Mouse (Mus musculus): ENCODE results near the gene Mthfsd.

Gene Mthfsd

DNA sequence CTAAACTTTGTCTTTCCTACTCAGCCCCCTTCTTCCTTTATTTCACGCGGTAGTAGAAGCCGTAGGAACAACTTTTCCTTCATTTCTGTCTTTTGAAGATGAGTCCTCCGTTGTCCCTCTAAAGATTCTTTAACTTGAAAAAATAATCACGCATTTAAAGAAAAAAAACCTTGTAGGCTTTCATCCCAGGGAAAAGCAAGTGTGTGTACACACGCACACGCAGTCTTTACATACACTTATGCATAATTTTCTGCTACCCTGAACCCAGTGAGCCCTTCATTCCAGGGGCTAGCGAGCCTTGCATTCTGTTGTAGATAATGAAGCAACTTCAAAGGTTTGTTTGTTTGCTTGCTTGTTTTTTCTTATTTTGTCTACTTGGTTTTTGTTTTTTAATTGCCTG lies 19.9 kb downstream of the Mthfsd start:
- DNase-seq: no peak

DNA sequence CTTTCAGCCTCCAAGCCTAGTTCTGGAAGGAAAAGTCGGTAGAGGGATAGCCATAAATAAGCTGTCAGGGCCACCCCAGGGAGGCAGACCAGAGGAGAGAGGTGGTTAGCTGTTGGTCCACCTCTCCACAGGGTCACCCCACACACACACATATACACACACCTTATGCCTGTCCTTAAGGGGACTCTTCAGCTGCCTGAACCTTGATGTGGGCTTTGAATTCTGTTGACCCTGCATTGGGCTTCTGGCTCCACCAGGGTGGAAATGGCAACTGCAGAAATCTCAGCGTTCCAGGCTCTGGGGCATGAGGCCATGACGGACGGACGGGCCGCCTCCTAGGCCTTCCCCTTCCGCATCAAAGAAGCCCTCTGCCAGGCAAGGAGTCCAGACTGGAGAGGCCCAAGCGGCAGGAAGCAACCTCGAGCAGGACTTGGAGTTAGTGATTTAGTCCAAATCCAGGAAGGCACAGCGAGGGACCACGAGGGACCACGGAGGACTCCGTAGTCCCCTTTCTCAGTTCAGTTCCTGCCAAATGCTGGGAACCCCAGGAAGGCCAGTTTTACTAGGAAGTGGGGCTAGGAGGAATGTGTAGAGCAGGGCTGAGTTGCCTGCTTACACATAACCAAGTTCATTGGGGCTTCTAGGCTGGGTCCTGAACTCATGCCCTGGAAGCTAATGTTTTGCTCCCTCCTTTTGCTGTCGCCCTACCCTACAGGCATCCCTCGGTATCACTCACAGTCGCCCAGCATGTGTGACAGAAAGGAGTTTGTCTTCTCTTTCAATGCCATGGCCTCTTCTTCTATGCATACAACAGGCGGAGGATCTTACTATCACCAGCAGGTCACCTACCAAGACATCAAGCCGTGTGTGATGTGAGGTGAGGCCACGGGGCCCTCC lies 21.9 kb downstream of the Mthfsd start:
- no peak for DNase-seq

DNA sequence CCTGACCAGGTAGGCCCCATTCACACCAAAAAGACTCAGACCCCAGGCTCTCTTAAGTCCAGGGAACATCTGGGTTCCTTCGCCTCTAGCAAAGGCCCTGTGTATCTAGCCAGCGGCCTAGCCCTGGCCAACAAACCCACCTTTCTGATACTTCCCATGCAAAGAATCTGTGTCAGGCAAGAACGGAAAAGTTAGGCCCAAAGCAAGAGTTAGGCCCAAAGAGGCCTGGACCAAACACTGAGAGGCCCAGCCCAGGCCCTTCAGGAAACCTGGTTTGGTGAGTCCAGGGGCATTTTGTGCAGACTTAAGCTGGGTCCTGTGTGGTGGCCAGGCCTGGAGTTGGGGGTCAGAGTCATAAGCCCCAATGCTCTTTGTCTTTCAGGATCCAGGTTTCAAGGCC lies 22.6 kb downstream of the Mthfsd start:
- no peak for DNase-seq

DNA sequence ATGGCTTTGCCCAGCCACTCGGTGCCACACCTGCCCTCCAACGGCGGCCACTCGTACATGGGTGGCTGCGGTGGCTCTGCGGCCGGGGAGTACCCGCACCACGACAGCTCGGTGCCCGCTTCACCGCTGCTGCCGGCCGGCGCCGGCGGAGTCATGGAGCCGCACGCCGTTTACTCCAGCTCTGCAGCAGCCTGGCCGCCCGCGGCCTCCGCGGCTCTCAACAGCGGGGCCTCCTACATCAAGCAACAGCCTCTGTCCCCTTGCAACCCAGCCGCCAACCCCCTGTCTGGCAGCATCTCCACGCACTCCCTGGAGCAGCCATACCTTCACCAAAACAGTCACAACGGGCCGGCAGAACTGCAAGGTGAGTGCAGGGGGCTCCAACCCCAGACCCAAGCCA lies 23.2 kb downstream of the Mthfsd start:
- DNase-seq: peak in 1 of 2 experiments; percentile 16

DNA sequence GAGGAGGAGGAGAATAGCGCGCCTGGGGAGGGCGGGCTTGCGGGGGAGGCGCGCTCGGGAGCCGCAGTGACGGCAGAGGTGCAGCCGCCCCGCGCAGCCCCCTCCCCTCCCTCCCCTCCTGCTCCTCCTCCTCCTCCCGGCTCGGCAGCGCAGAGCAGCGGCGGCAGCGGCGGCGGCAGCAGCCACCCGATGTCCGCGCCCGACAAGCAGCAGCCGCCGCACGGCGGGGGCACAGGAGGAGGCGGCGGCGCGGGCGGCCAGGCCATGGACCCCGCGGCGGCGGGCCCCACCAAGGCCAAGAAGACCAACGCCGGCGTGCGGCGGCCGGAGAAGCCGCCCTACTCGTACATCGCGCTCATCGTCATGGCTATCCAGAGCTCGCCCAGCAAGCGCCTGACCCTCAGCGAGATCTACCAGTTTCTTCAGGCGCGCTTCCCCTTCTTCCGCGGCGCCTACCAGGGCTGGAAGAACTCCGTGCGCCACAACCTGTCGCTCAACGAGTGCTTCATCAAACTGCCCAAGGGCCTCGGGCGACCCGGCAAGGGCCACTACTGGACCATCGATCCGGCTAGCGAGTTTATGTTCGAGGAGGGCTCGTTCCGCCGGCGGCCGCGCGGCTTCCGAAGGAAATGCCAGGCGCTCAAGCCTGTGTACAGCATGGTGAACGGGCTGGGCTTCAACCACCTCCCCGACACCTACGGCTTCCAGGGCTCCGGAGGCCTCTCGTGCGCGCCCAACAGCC lies 23.8 kb downstream of the Mthfsd start, which contains the start of gene Foxf1:
Gene Foxf1 (plus strand): TSS at position 177 of the 742 bp plus-strand sequence.
- DNase-seq: peak in 1 of 2 experiments; percentile 44

DNA sequence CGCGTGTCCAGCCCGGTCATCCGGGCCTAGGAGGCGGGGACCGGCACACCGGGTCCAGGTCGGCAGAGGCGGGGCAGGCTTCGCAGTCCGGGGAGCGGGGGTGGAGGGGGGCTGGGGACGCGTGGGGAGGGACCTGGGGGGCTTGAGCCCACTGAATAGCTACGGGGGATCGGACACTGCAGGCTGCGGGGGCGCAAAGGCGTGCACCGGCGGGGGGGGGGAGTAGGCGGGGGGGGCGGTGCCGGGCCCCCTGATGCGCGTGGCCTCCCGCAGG lies 24.3 kb downstream of the Mthfsd start:
- DNase-seq: no peak

DNA sequence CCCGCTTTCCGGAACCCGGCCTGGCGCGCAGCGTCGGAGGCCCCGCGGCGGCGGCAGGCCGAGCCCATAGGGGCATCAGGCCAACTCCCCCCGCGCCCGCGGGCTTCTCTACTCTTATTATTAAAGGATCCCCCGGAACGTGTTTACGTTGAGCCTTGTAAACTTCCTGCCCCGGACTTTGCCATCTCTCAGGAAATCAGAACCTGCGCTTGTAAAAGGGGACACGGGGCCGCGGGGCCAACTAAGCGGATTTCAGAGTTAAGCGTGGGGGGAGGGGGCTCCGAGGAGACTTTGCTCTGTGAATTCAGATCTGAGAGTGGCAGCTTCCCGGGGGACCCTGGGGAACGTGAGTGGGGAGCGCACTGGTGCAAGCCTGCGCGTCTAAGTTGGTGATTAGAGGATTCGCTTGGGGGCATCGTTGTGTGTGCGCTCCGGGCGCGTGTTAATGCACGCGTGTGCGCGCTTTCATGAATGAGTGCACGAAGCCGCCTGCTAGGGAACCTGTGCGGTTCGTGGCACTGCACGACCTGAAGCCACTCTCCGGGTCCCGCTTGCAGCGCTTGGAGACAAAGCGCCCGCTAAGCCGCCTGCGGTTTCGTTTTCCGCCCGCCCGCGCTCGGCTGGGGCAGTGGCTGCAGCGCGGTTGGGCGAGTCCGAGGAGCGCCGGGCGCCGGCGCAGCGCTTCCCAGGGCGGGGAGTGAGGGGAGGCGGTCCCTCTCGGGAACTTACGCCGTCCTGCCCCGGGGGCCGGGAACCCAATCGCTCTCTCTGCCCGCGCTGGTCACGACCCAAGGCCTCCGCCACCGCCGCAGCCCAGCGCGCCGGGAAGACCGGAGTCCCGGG lies 24.9 kb downstream of the Mthfsd start:
- peak; percentile 47 to 54 for DNase-seq

DNA sequence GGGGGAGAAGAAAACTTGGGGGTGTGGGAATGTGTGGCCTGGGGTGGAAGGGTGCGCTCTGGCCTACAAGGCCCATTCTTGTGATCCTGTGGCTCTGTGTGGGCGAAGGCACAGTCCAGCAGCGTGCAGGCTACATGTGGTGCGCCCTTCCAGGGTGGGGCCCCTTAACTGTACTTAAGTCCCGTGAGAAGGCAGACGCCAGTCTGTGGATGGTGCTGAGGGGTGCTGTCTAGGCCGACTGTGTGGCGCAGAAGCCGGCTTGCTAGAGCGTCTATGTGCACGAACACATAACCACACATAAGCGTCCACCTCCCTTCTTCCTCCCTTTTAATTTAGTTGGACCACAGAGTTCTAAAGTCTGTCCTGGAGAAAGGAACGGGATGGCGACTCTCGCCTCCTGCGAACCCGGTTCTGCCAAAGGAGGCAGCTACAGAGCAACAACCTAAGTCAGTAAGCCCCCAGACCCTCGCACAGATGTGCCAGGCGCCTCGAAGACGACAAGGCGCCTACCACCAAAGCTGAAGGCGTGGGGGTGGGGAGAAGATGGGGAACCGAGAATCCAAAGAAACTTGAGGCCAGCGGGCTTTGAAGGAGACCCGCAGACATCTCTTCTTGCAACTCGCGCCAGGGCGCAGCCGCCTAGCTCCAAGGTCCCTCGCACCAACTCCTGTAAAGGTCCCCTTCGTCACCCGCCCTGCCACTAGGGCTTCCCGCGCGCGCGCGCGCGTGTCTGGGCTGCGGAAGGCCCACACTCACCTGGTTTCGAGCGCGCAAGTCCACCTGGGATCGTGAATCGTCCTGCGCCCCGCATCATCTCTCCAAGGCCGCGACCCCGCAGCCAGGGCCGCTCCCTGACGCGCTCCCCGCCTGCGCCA lies 25.7 kb downstream of the Mthfsd start:
- DNase-seq: peak in 1 of 2 experiments; percentile 20

DNA sequence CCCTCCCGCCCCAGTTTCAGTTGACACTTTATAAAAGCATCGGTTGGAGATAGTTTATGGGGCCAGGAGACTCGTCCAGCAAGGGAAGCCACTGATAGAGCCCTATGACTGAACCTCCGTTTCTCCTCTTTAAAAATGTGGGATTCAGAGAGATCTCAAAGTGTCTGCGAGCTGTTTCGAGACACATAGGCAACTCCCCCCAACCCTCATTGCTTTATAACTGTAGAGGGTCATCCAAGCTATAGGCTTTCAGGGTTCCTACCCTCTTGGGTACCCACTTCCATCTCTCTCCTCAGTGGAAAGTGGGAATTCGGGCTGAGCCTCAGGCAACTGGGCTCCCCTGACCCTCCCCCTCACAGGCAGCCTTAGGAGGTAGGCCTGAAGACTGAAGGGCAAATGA lies 26.8 kb downstream of the Mthfsd start:
- DNase-seq: no peak

DNA sequence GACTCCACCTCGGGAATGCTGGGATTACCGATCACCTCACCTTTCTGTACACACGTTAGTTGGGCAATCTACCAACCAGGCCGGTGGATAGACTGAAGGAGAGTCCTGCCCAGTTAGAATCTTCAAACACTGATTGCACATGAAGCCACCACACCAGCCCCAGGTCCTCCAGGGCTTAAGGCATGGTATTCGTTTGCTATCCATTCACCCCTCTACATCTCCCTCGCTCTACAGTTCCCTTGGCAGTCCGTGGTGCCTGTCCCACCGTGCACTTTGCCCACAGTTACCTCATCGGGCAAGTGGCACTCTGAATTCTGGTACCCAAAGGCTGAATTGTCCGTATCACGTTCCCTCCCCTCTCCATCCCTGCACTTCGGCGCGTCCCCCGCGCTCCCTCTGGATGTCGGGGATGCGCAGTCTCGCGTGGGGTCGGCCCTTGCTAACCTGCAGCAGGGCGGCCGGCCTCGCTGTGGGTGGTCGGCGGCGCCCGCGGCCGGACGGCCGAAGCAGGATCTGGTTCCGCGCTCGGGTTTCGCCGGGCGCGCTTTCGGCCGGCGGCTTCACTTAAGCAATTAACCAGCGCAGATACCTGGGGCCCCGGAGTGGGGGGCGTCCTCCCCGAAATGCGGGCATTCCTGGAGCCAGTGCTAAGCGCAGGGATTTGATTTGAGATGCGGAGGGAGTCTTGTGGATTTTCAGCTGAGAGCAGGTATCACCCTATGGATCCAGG lies 27.7 kb downstream of the Mthfsd start:
- DNase-seq: no peak

DNA sequence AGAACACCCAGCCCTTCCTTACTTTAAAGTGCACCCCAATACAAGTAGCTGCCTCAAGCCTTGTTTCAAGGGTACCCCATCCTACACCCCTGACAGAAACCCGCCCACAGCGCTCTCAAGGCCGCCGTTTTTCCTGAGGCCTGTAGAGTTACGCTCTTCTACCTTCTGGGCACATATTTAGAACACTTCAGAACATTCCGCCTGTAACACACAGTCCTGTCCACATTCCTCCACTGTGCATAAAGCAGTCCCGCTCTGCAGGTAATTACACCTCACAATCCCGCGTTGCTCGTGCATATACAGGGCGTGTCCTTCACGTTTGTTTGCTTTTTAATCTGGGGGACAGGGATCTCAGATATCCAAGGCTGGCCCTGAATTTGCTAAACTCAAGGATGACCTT lies 28.2 kb downstream of the Mthfsd start:
- DNase-seq: no peak

DNA sequence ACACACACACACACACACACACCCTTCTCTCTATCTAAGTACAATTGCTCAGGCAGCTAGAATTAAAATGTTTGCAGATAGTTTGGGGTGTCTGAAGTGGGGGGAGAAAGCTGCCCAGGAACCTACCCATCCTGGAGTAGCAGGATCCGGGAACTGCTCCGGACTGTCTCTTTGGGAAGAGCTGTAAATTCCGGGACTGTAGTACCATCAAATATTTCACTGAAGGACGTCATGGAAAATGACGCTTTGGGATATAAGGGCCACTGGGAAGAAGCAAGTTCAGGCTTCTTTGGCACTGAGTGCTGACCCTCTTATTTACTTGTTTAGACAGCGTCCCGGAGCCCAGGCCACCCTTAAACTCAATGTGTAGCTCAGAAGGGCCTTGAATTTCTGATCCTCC lies 29.0 kb downstream of the Mthfsd start:
- DNase-seq: no peak

DNA sequence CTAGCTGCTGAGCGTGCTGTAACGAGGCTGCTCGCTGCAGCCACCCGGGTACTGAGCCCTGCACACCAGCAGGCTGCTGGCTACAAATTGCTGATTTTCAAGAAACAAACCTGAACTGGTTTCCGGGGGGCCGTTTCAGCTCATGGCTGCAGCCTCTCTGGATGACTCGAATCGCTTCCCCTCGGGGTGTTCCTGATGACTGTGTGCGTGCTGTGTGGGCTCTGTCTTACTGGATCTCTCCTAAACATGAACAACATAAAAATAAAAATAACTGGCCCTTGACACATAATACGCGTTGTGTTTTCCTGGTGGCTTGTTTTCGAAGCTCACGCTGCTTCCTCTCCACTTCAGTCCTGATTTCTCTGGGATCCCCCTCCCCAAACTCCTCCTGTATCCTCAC lies 29.5 kb downstream of the Mthfsd start:
- DNase-seq: no peak

DNA sequence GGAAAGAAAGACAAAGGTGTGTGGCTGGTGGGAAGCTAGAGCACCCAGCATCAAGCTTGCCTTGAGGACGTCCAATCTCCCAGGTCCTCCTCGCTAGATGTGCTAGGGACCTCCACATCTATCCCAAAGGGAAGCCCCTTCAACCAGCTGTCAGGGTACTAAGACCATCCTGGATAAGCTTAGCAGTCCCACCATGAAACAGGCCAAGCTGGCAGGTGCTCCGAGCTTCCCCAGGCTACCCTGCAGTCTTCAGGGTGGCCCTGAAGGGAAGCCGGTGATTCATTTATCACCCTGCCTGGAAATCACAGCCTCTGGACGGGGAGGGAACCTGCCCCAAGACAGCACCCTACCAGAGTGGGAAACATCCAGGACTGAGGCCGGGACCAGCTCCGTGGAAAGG lies 31.6 kb downstream of the Mthfsd start:
- no peak for DNase-seq

DNA sequence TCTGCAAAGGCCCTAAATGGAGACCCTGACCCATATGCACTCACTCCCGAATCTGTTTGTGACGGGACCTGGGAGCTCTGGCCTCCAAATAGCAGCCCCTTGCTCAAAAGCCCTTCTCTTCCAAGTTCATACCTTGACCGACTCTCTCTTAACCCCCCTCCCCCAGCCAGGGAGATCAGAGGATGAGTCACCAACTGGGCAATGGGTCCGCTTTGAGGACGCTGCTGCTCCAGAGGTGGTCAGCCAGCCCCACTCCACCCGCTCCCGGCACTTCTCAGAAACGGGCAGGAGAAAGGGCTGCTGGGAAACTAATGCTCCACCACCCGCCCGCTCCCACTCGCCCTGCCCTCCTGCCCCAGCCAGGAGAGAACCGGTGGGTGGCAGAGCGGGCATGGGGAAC lies 32.3 kb downstream of the Mthfsd start:
- peak in 1 of 2 experiments; percentile 17 for DNase-seq

DNA sequence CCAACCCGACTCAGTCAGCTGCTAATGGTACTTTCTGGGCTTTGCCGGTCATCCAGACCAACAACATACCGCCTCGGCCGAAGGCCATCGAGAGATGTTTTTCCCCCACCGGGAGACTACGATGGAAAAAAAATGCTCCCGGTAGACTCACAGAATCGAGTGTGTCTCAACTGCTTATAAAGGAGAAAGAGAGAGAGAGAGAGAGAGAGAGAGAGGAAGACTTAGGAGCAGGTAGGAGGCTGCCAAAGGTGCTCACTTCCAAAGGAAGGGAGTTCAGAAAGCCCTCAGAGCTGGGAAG lies 33.4 kb downstream of the Mthfsd start:
- peak in 1 of 2 experiments; percentile 17 for DNase-seq

DNA sequence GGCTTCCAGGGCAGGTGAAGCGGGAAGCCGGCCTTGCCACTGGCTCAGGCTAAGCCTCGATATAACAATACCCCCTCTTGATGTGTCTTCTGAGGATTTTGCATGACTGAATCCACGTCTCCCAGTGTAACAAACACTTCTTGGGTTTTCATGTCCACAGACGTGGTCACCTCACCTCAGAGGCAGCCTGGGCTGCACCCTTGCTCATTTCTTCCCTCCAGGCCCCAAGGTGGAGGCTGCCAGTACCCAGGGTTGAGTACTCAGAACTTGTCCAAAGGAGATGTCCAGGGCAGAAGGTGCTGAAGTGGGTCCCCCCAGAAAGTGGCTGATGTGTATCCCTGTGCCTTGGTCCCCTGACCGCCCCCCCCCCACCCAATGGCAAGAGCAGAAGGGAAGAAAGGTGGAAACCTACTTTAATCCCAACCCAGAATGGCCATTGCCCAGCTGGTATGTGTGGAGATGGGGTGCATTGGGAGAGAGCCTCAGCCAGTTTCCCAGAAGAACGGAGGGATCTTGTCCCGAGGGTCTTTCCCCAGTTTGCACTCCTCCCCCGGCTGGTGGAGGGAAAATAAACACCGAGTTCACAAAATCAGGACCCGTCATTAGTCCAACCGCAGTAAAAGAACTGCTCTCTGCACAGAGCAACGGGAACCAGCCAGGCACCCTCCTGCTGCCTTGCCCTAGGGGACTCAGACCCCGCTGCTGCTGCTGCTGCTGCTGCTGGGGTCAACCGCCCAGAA lies 33.9 kb downstream of the Mthfsd start:
- no peak for DNase-seq

DNA sequence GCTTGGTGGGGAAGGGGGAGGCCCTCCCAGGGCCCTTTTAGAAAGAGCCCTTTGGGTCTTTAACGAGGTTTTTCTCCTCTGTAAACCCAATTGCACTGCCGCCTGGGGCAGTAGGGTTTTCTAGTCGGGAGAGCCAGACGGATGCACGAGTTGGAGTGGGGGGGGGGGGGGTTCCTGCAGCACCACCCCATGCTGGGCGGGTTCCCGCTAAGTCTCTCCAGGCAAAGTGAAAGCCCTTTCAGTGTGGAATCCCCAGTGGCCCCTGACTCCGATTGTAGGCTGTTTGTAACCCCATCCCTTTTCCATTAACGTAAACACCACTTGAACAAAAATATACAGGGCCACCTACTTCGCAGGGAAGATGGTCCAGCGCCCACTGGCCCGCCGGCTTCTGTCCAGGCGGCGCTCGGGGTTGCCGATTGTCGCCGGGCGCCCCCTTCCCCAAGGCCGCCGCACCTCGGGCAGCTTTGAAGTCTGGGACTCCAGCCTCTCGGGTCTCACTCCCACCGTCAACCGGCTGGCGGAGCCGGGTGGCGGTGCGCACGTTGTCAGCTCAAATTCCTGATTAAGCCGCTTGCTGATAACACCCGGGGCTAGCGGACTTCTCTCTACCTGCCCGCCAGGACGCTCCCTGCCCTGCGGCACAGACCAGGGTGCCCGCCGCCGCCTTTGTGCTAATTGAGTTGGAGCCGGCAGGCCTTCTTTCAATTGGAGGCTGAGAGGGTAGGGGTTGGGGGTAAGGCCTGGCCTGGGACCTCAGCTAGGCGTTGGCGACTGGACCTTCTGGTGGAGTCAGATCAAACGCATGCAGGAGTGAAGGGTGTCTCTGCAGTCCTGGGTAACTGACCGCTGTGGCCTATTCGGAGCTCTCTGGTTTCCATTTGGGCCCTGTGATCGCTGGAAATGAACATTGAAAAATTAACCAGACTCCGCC lies 34.8 kb downstream of the Mthfsd start:
- peak in 1 of 2 experiments; percentile 23 for DNase-seq

DNA sequence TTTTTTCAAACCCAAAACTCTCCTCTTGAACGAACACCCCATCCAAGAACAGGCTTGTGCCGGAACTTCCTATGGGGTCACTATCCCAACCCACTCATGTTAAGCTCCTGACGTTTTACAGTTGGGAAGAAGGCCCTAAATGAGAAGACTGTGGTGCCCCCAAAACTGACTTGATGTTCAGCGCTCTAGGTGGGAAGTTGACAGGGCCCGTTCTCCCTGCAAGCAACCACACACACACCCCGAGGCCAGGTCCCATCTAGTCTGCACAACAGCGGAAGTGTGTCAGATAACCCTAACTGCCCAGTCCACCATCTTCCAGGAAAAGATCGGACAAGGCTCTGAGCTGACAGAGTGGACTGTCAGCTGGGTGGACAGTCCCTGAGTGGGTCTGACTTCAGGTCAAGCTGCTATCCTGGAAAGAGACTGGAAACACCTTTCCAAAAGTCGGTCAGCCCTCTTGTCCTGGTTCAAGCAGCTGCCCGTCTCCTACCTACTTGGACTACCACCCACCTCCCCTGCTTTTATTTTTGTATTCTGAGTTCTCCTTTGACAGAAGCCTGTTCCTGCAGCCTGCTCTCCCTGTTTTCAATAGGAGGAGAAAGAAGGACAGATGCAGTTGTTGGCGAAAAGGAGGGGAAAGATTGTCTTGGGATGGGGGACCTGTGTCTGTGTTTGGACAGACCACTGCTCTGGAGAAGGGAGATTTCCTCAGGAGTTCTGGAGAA lies 35.6 kb downstream of the Mthfsd start:
- DNase-seq: no peak
